Mouse (Mus musculus) embryo, embryonic 11 days (tissue): ENCODE data around the gene BC030867.
A peak's percentile ranks its signal among the peaks of the same experiment; 100 is the strongest.

Source experiments
- DNase-seq: peaks from one replicate; pipeline ENCODE4 v3.0.0-alpha.2; 2015

Gene BC030867

DNA sequence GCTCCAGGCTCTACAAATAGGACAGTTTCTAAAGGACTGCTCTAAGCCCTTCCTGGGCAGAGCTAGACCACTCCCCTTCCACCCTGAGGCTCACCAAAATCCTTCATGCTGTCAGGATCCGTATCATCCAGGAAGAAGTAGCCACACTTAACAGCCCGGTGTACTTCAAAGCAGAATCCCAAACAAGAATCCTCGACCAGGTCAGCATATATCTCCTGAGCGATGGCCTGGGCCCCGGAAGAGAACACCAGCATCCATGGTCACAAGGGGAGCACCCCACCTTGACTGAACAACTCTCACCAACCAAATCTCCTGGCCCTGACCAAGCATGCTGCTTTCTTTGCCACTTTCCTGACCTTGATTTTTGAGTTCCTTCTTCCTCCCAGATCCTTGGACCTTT, 45.7 kb downstream of the BC030867 start:
- no peak for DNase-seq

DNA sequence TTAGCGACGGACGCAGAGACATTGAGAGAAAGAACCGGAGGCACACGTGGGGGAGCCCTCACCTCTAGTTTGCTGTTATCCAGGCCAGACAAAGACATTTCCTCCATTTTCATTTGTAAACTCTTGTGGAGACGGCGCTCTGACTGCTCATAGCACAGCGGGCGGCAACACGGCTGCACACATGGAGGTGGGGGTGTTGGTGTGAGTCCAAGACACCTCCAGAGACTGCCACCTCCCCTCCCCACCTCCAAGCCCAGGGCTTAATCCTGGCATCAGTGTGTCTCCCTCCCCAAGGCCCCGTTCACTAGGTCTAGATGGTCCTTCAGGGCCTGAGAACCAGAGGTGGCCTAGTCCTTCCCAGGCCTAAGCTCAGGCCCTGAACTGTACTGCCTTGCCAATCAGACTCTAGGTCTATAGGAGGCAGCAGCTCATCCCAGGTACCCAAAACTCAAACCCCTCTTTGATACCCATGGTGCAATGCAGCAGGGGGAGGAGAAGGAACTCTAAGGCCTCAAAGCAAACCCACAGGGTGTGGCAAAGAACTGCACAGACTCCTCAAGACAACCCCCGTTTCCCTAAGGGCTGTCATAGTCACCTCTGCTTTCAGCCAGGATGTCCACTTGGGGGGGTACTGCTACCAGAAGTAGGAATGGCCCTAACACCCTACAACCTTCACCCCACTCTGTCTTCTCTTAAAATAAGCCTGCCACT, 46.4 kb downstream of the BC030867 start:
- DNase-seq = no peak

DNA sequence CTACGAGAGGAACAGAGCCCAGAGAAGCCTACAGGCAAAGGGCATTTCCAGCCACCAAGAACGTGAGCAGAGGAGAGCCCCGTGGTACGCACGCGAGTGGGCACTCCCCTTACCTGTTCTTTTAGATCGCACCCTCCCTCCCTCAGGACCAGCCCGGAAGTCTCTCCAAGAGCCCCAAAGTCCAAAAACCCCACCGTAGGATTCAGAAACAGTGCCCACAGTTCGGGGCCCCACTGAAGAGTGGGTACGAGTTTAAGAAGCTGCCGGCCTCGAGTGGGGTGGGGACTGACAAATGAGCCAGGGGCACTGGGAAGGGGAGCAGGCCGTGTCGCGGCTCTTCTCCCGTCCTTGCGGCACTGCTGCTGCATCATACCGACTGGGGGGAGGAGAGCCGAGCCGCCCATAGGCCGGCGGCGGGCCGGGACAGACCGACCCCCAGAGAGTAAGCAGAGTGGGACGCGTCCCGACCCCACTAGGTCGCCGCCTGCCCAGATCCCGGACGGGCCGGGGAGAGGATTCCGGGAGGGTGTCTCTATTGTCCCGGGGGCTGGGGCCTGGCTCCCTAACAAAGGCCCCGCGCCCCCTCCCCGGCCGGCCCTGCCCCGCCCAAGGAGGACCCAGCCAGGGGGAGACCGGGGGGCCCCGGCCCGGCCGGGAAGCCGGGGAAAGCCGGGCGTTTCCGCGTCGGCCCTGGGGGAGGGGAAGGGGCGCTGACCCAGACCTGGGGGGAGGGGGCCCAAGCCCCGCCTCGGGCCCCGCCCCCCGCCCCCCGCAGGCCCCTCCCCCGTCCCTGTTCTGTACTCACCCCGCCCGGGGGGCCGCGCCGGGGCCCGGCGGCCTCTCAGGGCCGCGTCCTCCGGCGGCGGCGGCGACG, 47.2 kb downstream of the BC030867 start:
- DNase-seq = peak; percentile 91

DNA sequence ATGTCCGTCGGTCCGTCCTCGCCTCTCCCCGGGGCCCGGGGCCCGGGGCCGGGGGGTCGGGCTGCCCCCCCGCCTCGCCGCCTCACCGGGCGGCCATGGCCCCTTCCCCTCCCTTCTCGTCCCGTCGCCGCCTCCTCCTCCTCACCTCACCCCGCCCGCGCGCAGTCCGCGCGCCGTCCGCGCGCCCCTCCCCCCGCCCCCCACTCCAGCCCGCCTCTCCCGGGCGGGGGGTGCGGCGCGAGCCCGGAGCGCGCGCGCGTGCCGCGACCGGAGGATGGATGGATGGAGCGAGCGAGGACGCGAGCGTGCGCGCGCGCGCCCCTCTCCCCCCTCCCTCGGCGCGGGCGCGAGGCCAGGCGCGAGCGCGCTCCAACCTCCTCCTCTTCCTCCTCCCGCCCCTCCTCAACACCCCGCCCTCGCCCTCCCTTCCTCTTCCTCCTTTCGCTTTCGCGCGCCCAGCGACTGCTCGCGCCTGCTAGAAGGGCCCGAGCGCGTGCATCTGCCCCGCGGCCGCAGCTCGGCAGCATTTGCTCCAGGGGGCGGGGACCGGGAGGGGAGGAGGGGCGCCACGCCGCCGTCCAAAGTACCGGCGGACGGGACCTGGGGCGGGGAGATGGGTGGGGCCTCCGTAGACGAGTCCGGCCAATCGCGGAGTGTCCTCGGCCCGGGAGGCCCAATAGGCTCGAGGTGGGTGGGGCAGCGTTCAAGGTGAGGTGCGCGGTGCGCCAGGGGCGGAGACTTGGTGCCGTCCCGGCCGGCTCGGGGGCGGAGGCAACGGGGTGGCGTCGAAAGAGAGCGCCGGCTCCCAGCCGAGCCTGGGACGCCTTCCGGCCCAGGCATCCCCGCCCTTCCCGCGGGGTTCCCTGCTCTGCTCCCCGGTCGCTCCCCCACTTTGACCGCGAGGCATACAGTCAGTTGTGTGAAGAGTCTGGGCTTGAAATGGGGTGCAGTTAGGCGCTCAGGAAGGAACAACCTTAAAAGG, 48.1 kb downstream of the BC030867 start, which contains the start of gene Atxn7l3:
Atxn7l3 (minus strand) TSS at position 141 of the 982 bp plus-strand sequence.
- peak; percentile 100 for DNase-seq

DNA sequence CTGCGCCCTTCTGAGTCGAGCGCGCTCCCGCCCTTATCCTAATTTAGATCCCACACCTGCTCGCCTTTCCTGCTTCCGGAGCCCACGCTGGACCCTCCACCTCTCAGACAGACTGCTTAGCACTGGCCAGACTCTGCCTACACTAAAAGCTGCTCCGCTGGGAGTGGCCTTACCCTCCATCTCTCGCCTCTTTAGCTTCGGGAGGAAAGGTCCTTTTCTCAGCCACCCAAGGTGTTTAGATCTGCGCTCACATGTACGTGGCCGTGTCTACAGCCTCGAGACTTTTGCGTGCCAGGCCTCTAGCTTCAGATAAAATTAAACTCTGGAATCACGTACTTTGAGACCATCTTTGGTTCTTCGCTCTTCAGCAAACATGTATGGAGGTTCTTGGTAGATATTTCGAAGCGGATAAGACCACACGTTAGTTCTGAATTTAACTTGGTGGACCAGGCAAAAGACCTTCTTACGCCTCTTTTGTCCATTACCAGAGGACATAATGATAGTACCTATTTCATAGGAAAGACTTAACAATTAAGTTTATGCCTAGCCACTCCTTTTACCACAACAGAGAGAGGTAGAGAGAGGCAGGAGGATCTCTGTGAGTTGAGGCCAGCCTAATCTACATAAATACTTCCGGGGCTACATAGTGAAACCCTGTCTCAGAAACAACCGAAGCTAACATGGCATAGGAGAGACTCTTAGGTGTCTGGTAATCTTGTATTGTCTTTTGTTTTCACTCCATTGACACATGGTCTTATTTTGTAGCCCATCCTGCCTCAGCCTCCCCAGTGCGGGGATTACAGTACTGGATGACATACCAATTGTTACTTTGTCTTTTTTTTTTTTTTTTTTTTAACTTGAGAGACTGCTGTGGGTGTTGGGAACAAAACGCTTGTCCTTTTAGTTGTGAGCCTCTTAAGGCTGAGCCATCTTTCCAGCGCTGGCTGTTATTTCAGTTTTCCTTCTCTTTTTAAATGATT, 49.2 kb downstream of the BC030867 start:
- DNase-seq = peak; percentile 56

DNA sequence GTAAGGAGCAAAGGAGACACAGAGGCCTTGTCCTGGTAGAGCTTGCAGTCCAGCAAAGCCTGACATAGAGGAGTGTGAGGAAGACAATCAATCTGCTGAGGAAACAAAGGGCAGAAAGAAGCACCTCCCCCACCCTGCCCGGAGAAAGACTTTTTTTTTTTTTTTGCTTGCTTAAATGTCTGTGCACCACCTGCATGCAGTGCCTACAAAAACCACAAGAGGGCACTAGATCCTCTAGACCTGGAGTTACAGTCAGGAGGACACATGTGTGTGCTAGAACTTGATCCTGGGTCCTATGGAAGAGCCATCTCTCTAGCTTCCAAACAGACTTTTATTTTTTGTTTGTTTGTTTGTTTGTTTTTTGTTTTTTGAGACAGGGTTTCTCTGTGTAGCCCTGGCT, 51.2 kb downstream of the BC030867 start:
- peak; percentile 66 for DNase-seq

DNA sequence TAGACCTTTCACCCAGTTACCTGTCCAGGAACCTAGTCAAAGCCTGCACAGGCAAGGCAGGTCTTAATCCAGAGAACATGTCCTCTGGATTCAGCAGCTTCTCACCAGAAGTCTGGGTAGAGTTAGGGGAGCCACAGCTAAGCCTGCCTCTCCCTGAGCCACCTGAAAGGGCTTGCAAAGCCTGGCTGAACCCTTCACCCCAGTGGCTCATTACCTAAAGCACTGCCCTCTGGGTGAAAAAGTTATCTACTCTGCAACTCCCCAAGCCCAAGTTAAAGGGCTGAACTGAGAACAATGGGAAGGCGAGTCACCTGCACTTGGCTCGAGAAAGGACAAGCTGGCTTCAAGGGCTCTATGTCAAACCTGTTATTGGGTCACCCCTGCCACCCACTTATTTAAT, 55.5 kb downstream of the BC030867 start:
- DNase-seq = no peak

DNA sequence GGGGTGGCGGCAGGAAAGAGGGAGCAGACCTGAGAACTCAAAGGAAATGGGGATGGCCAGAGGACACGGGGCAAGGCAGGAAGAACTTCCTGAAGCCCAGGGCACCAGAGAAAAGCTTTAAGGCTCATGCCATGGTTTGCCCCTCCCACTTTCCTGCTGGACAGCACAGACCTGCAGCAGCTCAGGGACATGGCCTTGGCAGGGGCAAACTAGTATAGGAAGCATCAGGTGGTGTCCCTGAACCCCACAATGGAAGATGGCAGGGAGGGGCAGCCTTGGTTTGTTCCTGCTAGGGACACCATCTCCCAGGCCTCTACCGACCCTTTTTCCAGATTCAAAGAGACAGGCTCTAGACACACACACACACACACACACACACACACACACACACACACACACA, 56.7 kb downstream of the BC030867 start:
- DNase-seq = no peak

DNA sequence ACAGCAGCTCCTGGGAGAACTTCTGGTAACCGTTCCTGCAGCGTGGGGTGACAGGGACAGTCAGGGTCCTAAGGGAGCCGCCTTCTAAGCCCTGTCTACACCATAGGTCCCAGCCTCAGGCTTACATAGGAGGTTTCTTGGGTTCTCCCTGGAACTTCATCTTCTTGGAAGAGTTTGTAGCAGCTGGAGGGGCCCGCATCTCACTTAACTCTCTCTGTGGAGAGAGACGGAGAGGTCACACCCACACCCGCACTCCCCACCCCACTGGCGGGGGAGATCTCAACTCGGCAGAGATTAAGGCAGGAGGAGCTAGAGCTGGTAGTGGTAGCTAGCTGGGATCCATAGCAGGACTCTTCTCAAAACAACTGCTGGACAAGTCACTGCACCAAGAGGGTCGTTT, 59.4 kb downstream of the BC030867 start:
- no peak for DNase-seq

DNA sequence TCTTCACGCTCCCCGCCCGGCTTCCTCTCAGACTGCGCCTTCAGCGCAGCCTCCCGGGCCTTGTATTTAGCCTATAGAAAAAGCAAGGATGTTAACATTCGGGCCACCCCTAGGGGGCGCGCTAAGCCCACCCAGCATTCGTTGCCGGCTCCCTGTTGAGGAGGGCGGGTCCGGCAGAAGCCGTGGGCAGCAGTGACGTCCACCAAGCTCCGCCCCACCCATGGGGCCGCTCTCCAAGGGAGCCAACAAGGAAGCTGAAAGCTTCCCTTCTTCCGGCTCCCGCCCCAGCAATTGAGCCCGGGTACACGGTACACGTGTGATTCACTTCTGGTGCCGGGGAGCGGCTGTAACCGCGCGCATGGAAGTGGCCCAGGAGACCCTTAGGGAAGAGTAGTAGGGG, 60.3 kb downstream of the BC030867 start:
- DNase-seq = peak; percentile 98

DNA sequence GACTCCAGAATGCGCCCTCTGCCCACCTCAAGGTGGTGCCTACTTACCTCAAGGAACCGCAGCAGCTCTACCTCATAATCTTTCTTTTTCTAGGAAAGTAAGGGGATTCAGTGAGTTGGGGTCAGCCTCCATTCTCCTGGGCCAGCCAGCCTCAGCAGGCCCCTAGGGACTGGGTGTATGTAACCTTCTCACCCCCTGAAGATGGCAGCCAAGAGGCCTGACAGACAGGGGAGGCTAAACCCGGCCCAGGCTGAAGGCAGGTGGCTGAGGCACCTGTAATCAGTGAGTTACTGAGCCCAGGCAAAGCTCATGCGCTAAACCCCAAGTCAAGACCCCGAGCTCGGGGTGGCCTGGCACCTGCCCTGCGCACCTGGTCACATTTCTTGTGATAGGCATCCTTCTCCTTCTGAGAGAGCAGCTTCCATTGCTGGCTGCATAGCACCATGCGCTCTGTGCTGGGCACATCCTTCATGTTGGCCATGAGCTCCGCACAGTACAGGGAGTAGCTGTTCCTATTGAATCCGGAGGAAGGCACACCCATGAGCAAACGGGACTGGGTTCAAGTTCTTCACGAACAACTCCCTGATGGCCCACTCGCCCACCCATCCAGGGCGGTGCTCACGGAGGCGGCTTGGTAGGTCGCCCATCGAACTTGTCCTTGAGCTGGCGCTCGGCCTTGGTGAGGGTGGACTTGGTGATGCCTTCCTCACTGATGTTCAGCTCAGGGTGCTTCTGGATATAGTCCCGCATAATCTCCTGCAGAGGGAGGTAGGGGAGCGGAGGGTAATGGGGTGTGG, 61.3 kb downstream of the BC030867 start:
- DNase-seq = no peak

DNA sequence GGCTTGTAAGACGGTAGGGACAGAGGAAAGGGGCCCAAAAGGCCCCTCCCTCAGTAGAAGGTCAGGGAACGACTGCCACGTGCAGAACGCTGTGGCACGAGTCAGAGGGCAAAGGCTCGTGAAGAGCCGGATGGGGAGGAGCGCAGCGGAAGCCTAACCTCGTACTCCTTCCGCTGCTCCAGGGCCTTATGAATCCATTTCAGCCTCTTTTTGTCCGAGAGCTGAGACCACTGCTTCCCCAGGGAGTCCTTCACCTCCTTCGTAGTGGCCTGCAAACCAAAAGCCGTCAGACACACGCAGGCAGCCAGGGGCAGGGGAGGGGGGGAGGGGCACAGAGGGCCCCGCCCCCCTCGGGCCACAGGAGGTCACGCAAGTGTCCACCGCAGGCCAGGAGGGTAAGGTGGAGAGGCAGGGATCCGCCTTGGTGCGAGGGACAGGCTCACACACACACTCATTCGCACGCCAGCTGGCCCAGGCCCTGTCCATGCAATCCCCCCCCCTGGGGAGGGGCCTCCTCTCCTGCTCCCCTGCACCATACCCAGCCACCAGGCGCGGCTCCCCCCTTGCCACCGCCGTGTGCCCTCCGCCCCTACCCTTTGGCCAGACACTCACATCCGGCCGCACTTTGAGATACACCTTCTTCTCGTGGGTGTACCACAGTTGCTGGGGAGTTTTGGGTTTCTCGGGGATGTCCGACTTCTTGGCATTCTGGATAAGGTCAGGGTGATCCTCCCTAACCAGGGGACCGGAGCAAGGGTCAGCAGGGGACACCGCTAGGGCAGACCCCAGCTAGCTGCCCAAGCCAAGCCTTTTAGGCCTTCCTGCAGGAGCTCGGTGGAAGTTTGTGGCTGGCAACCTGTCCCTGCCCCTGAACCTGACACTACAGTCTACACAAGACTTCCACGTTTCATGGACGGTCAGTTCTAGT, 62.4 kb downstream of the BC030867 start:
- DNase-seq = peak; percentile 35

DNA sequence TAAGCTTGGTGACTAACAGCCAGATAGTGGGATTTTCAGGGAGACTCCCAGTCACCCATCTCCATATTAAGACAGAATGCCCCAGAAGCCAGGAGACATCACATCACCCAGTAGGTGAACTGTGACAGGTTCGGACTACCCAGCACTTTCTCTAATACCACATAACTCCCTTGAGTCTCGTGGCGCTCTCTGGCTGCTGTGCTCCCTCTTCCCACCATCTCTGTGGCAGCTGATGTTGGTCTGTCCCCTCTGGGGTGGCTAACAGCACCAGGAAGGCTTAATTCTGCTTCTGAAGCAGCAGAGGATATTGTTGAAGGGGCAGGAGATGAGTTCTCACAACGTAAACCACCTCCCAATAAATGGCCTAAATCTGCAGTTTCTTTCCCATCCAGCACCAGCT, 63.3 kb downstream of the BC030867 start:
- no peak for DNase-seq

DNA sequence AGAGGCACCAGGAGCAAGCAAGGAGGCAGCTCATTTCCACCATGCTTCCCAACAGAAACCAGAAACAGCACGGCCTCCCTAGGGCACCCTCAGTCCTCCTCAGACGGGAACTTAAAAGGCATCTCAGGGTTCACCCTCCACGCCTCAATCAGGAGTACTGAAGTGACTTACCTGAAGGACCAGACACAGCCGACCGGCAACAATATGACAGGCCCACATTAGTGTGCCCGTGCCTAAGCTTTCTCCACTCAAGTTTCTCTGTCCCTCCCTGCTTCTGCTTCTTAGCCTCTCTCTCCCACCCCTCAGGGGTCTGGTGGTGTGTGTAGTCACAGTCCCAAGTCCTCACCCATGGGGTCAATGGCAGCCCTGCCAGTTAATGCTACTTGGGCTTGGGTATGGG, 63.9 kb downstream of the BC030867 start:
- no peak for DNase-seq

DNA sequence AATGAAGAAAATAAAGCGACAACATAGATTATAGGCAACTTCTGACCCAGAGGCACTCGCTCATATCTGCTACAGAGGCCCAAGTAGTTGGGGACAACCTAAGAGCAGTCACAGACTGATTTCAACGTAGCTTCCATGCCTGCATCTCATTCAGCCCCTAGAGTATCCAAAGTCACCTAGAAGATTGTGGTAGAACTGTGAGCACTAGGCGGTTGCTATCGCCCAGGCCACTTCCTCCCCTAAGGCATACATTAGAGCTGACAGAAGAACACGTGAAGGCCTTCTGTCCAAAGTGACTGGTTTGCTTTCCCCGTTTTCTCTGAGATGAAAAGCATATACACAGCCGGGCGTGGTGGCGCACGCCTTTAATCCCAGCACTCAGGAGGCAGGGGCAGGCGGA, 65.6 kb downstream of the BC030867 start:
- no peak for DNase-seq
